Mouse (Mus musculus) hindbrain, embryonic 10.5 days (tissue): Measurements from ENCODE around the gene Rsl1. TPM values are rescaled to one million over a fixed set of nuclear protein-coding genes. Genes with fewer than 3 reads are reported as not detected.
A peak's percentile ranks its signal among the peaks of the same experiment; 100 is the strongest.
"Not testable (repeated sequence)": the region's sequence is repeated elsewhere in the genome, so short reads cannot be mapped to it uniquely, and the experiment has no call there.

Experiments
- DNase-seq: peaks from one replicate; pipeline ENCODE4 v3.0.0-alpha.2; 2017; ENCODE audit warnings: low spot score
- H3K27ac ChIP-seq: fragments of 300-500 bp; sonication (generic); 2 replicates; pipeline ENCODE4 v1.5.1; 2016; ENCODE audit warnings: mild to moderate bottlenecking, moderate library complexity
- H3K27me3 ChIP-seq: fragments of 300-500 bp; sonication (generic); 2 replicates; pipeline ENCODE4 v1.6.1; 2016; ENCODE audit warnings: mild to moderate bottlenecking; ENCODE audit not compliant: poor library complexity, insufficient read depth, severe bottlenecking
- H3K36me3 ChIP-seq: fragments of 300-500 bp; sonication (generic); 2 replicates; pipeline ENCODE4 v1.6.1; 2016; ENCODE audit warnings: mild to moderate bottlenecking, moderate library complexity
- H3K4me1 ChIP-seq: fragments of 300-500 bp; sonication (generic); replicated peaks from 2 replicates; pipeline ENCODE4 v1.6.1; 2016; ENCODE audit warnings: mild to moderate bottlenecking
- H3K4me3 ChIP-seq: fragments of 300-500 bp; sonication (generic); 2 replicates; pipeline ENCODE4 v1.5.1; 2016; ENCODE audit warnings: mild to moderate bottlenecking, moderate library complexity
- H3K9me3 ChIP-seq: fragments of 300-500 bp; sonication (generic); 2 replicates; pipeline ENCODE4 v1.6.1; 2016; ENCODE audit warnings: mild to moderate bottlenecking, moderate library complexity
- WGBS: fragments of 180-500 bp; shearing (Covaris S2); methylation state at CpG from one replicate; pipeline ENCODE4 v1.1.7; 2016; 5-methylcytosine and 5-hydroxymethylcytosine counted together
- polyA plus RNA-seq: library from polyadenylated mRNA; unstranded; fragments of >200 nt; fragmentation: Nextera tagmentation; extraction: Ambion mirVana; gene quantifications from 2 replicates; pipeline ENCODE4 v1.2.1, GENCODE M21; 2016

The Rsl1 gene
- polyA plus RNA-seq: 5.5 and 6.0 TPM in 2 replicates

DNA sequence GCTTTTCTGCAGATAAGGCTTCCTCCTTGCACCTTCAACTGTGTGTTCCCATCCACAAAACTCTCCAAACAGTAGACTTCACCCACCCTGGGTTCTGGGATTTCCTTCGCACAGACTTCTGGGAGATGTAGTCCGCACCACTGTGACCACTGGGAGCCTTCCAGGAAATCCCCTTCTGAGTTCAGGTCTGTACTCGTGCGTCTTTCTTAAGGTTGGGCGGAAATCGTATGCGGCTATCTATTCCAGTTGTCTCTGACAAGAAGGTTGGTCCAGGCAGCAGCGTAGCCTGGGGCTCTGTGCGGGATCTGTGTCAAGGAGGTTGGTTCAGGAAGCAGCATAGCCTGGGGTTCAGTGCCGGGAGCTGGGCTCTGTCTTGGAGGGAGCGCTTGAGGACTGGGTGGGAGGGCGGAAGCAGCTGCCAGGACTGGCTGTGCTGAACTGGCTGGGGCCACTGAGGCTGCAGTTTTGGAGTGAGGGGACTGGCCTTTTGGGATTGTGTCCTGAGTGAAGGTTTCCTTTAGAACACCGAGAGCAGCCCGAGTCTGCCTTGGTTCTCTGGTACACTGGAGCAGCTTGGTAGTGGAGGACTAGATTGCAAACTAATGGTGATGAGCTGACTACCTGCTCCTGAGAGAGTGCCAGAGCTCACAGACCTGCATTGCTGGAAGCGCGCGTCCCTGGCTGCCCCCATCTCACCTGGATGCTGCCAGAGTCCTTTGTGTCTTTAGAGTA lies at the start of gene Rsl1:
TSS of gene Rsl1 (plus strand) at position 192 of the 732 bp plus-strand sequence.
- H3K27me3 ChIP-seq, H3K9me3 ChIP-seq, H3K4me1 ChIP-seq: not testable (repeated sequence)
- peak within 1 kb of the TSS; percentile 87 for H3K27ac ChIP-seq
- under 1% methylated on average over 17 of the region's 17 CpGs for WGBS
- H3K36me3 ChIP-seq: peaks cover 12% of the 10 kb centered on the region
- H3K4me3 ChIP-seq: peak within 1 kb of the TSS; percentile 74
- peak; percentile 68 for DNase-seq

DNA sequence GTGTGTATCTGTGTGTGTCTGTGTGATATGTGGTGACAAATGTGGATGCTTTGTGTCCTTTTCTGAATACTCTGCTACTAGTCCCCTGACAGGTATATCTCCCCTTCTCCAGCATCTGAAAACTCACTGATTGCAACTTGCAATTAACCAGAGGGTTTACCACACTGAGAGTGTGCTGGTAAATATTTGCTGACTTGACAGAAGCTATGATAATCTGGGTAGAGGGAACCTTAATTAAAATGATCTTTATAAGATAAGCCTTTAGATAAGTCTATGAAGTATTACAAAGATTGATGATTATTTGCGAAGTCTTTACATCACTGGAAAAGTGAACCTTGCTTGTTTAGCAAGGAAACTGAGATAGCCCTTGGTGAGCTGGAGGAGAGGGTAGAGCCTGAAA lies 48.5 kb upstream of the Rsl1 start:
- no peaks in the 10 kb centered on the region for H3K9me3 ChIP-seq
- H3K36me3 ChIP-seq: no peaks in the 10 kb centered on the region
- DNase-seq: no peak
- H3K27ac ChIP-seq: no peak overlapping the region
- H3K27me3 ChIP-seq: no peaks in the 10 kb centered on the region
- H3K4me3 ChIP-seq: no peak overlapping the region
- 87% methylated on average over 1 of the region's 1 CpGs for WGBS
- peaks cover 8% of the 10 kb centered on the region; the same call in 1 of the 2 replicates for H3K4me1 ChIP-seq

DNA sequence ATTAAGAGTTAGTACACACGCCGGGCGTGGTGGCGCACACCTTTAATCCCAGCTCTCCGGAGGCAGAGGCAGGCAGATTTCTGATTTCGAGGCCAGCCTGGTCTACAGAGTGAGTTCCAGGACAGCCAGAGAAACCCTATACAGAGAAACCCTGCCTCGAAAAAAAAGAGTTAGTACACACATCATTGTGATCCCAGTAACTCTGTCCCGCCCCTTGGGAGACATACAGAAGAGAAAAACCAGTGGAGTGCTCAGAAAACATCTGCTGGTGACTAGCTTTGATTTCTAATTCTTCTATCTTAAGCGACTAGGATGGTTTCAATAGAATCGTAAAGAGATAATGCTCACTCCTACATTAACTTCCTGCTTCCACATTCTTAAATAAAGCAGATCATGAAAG lies 45.5 kb upstream of the Rsl1 start:
- not testable (repeated sequence) for H3K27ac ChIP-seq, H3K9me3 ChIP-seq, H3K27me3 ChIP-seq, H3K4me1 ChIP-seq, H3K36me3 ChIP-seq, DNase-seq
- WGBS: 77% methylated on average over 10 of the region's 10 CpGs
- H3K4me3 ChIP-seq: peak overlapping the region; percentile 74; the same call in 1 of the 2 replicates

DNA sequence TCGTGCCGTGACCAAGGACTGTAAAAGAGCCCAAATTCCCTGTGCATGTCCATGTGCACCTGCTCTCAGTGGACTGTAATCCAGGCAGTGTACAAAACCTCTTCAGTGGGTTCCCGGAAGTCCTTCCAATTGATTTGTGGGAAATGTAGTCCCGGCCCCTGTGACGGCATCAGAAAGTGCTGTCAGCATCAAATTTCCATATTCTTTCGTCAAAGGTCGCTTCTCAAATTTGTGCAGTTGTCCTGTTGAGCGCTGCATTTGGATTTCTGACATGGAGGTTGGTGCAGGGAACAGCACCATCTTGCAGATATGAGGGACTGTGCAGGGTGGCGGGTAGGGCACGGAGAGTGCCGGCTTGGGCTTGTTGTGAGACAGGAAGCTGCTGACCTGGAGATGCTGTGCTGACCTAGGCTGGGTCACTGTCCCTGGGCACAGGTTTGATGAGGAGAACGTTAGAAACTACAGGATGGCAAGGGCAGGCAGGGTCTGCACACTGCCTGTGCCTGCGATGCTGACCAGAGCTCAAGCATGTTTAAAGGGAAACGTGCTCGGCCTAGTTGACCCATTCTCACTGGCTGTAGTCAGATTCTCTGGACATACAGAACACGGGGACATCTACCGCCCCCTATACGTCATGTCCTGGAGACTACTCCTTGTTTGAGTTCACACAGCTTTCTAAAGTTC lies 44.8 kb upstream of the Rsl1 start:
- peak overlapping the region; percentile 86 for H3K27ac ChIP-seq
- WGBS: 2% methylated on average over 18 of the region's 18 CpGs
- no peaks in the 10 kb centered on the region for H3K9me3 ChIP-seq
- H3K27me3 ChIP-seq: no peaks in the 10 kb centered on the region
- H3K36me3 ChIP-seq: no peaks in the 10 kb centered on the region
- H3K4me3 ChIP-seq: peak overlapping the region; percentile 74
- DNase-seq: peak; percentile 83
- peaks cover 8% of the 10 kb centered on the region; the same call in 1 of the 2 replicates for H3K4me1 ChIP-seq

DNA sequence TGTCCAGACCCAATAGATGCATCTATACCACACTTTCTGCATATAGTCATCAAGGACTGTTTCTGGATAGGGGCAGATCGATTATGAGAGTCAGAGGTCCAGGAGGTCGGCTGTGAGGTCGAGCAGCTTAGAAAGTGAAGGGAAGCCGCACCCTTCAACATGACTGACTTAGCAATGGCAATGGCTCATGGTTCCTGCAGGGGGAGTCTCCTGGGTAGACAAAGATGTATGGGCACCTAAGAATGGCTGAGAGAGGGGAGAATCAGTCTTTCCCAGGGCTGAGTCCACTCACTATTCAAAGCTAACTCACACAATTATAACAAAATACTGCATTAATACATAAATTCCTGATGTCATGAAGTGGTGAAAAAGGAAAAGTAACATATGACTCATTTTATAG lies 6.9 kb upstream of the Rsl1 start:
- not testable (repeated sequence) for H3K4me3 ChIP-seq, DNase-seq, H3K27ac ChIP-seq, H3K27me3 ChIP-seq, H3K36me3 ChIP-seq, H3K4me1 ChIP-seq
- WGBS: 64% methylated on average over 4 of the region's 4 CpGs
- peaks cover 10% of the 10 kb centered on the region; the same call in 1 of the 2 replicates for H3K9me3 ChIP-seq

DNA sequence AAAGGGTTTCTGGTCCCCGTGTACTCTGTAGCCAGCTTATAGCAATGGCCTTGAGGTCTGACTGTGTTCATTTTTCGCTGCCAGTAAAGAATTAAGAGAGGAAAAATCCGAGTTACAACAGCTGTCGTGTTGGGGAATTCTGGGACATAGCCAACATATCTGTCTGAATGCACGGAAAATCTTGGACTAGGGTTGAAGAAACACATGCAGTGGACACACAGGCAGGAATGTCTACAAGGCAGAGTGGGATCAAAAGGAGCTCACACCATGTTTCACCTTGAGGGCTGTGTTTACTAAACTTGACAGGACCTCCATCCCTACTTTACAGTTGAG lies 707 bp downstream of the Rsl1 start:
- Histone ChIP-seq H3K4me3 (peak overlapping the region; percentile 74), H3K9me3 (no peaks in the 10 kb centered on the region), H3K36me3 (peaks cover 15% of the 10 kb centered on the region), H3K4me1 (0 out of 2 replicates have a peak, but pooled peaks cover 2% of the 10 kb centered on the region), H3K27ac (no peak overlapping the region), H3K27me3 (no peaks in the 10 kb centered on the region)
- DNase-seq: no peak
- WGBS: 39% methylated on average over 5 of the region's 5 CpGs

DNA sequence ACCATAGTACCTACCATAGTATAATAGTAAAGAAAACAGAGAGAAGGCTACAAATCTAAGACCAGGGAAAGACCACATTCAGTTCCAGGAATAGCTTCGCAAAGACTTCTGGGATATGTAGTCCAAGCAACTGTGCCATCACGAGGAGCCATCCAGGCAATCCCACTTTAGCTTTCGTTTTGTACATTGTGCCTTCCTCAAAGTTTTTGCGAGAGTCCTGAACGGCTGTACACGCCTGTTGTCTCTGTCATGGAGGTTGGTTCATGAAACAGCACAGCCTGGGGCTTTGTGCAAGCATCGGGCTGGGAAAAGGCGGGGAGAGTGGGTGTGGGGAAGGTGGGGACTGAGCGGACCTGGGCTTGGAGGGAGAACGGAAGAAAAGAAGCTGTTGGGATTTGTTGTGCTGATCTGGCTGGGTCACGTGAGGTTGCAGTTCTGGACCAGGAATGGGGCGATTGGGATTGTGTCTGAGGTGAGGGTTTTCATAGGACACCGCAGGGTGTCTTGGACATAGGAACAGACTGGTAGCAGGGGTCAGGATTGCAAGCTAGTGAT lies 21.4 kb downstream of the Rsl1 start, which contains the start of gene Zfp455:
TSS of gene Zfp455 (plus strand) at position 167 of the 555 bp plus-strand sequence.
- DNase-seq: peak; percentile 60
- WGBS: 5% methylated on average over 13 of the region's 13 CpGs
- H3K27me3 ChIP-seq: no peaks in the 10 kb centered on the region
- H3K4me3 ChIP-seq: peak within 1 kb of the TSS; percentile 67
- H3K36me3 ChIP-seq: no peaks in the 10 kb centered on the region
- H3K9me3 ChIP-seq: no peaks in the 10 kb centered on the region
- H3K27ac ChIP-seq: peak within 1 kb of the TSS; percentile 86
- peaks cover 4% of the 10 kb centered on the region for H3K4me1 ChIP-seq

GRCm38 (mm10) chr13:67201656-67202055 lies 28.7 kb downstream of the Rsl1 start:
- no peaks in the 10 kb centered on the region for H3K9me3 ChIP-seq
- no peak overlapping the region for H3K4me3 ChIP-seq
- H3K36me3 ChIP-seq: no peaks in the 10 kb centered on the region
- H3K27me3 ChIP-seq: no peaks in the 10 kb centered on the region
- H3K27ac ChIP-seq: no peak overlapping the region
- no peaks in the 10 kb centered on the region for H3K4me1 ChIP-seq
- DNase-seq: no peak
- 78% methylated on average over 3 of the region's 3 CpGs for WGBS

DNA sequence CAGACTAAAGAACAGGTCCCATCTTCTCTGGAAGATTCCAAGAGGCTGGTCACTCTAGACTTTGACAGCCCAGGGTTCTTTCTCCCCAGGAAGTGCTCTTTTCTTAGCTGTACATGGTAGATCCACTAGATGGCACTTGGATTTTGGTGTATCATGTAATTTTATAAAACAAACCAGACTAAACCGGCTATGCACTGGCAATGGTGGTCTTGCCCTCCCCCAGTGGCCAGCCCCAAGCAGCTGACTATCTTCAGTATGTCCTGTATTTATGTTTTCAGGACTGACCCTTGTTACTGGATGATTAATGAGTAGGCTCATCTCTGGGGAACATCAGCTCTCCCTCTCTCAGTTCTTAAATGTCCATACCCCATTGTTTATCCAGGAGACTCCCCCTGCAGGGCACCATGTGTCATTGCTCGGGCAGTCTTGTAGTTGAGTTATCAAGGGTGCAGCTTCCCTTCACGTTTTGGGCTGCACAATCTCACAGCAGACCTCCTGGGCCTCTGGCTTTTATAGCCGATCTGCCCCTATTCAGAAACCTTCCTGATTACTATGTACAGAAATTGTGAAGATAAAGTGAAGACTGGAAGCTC lies 41.1 kb downstream of the Rsl1 start:
- Histone ChIP-seq H3K27ac (no peak overlapping the region), H3K4me3 (no peak overlapping the region), H3K27me3 (no peaks in the 10 kb centered on the region), H3K4me1 (no peaks in the 10 kb centered on the region), H3K9me3 (0 out of 2 replicates have a peak, but pooled peaks cover 3% of the 10 kb centered on the region), H3K36me3 (no peaks in the 10 kb centered on the region)
- no peak for DNase-seq
- WGBS: 63% methylated on average over 4 of the region's 4 CpGs

Other genes starting within 250 kb of the Rsl1 start
- gene Zfp712, start 112.0 kb upstream of the Rsl1 start, polyA plus RNA-seq: 3.3 and 3.8 TPM in 2 replicates
- 5.7 TPM in 2 replicates for gene Zfp708, start 75.2 kb upstream of the Rsl1 start, polyA plus RNA-seq
- 2.3 and 2.8 TPM in 2 replicates for gene Gm28557, start 64.6 kb upstream of the Rsl1 start, polyA plus RNA-seq
- gene Rslcan18, start 56.9 kb upstream of the Rsl1 start, polyA plus RNA-seq: 0.45 TPM in 1 of 2 replicates, not detected in the other
- 1.2 and 1.8 TPM in 2 replicates for gene Zfp759, start 51.5 kb upstream of the Rsl1 start, polyA plus RNA-seq
- 0.78 and 0.97 TPM in 2 replicates for gene Zfp455, start 21.3 kb downstream of the Rsl1 start, polyA plus RNA-seq
- 1.5 and 2.0 TPM in 2 replicates for gene Zfp458, start 105.3 kb downstream of the Rsl1 start, polyA plus RNA-seq
- 0.27 and 0.52 TPM in 2 replicates for gene Zfp457, start 133.3 kb downstream of the Rsl1 start, polyA plus RNA-seq
- 1.1 and 1.5 TPM in 2 replicates for gene Zfp595, start 159.4 kb downstream of the Rsl1 start, polyA plus RNA-seq
- gene Gm28044, start 187.4 kb downstream of the Rsl1 start, polyA plus RNA-seq: not detected in 2 replicates
- gene Zfp953, start 187.4 kb downstream of the Rsl1 start, polyA plus RNA-seq: 0.68 and 0.69 TPM in 2 replicates
- not detected in 2 replicates for gene Gm28041, start 202.6 kb downstream of the Rsl1 start, polyA plus RNA-seq
- 0.73 and 0.93 TPM in 2 replicates for gene Zfp456, start 202.6 kb downstream of the Rsl1 start, polyA plus RNA-seq
- 3.7 and 5.9 TPM in 2 replicates for gene Zfp429, start 226.6 kb downstream of the Rsl1 start, polyA plus RNA-seq
- 0.92 and 1.7 TPM in 2 replicates for gene Zfp459, start 248.2 kb downstream of the Rsl1 start, polyA plus RNA-seq